Mouse (Mus musculus) stomach, postnatal 0 days (tissue): Measurements from ENCODE around the gene Fbxo46.

Source experiments
- CTCF ChIP-seq: IDR thresholded peaks from 2 replicates; pipeline ENCODE4 v1.5.1; 2016; ENCODE audit warnings: antibody characterized with exemption, low read depth, mild to moderate bottlenecking, moderate library complexity
- EP300 ChIP-seq: optimal IDR thresholded peaks from 2 replicates; pipeline ENCODE3; 2016; ENCODE audit warnings: antibody characterized with exemption

DNA sequence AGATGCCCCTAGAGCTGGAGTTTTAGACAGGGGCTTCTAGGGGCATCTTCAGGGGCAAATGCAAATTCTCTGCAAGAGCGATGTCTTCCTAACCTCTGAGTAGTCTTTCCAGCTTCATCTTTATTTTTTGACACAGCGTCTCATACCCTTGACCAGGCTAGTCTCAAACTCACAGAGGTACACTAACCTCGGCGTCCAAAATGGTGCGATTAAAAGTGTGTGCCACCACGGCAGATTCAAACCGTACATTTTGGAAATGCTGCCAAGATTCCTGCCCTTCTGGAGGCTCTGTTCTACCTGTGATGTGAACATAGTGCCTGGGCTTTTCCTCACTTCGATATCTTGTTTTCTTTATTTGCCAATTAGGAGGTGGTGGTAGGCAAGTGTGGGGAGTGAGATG, 576 bp upstream of the Fbxo46 start:
- TF ChIP-seq CTCF (no peak), EP300 (no peak)
